Mouse (Mus musculus) limb, embryonic 11.5 days (tissue): ENCODE measurements around the gene Muc13. TPM values are rescaled to one million over a fixed set of nuclear protein-coding genes. Genes with fewer than 3 reads are reported as not detected.

Experiments used
- ATAC-seq: fragments of 200-750 bp; cut with Nextera tagmentation; 2 replicates; pipeline ENCODE4 v1.8.0; 2017; ENCODE audit warnings: low read depth; ENCODE audit not compliant: insufficient number of reproducible peaks, low FRiP score, low TSS enrichment
- DNase-seq: peaks from one replicate; pipeline ENCODE4 v3.0.0-alpha.2; 2015; ENCODE audit warnings: low spot score
- H3K27ac ChIP-seq: fragments of 300-500 bp; sonication (generic); replicated peaks from 2 replicates; pipeline ENCODE4 v1.5.1; 2014; ENCODE audit warnings: low read depth, mild to moderate bottlenecking, low read length
- H3K27me3 ChIP-seq: fragments of 300-500 bp; sonication (generic); 2 replicates; pipeline ENCODE4 v1.6.1; 2014; ENCODE audit warnings: mild to moderate bottlenecking, low read length, mixed read lengths; ENCODE audit not compliant: control insufficient read depth, insufficient read depth
- H3K36me3 ChIP-seq: fragments of 300-500 bp; sonication (generic); 2 replicates; pipeline ENCODE4 v1.6.1; 2014; ENCODE audit warnings: mild to moderate bottlenecking, low read length, moderate library complexity, mixed read lengths; ENCODE audit not compliant: control insufficient read depth, insufficient read depth
- H3K4me1 ChIP-seq: fragments of 300-500 bp; sonication (generic); 2 replicates; pipeline ENCODE4 v1.6.1; 2014; ENCODE audit warnings: low read length, mixed read lengths; ENCODE audit not compliant: control insufficient read depth, insufficient read depth
- H3K4me2 ChIP-seq: fragments of 300-500 bp; sonication (generic); 2 replicates; pipeline ENCODE4 v1.6.1; 2014; ENCODE audit warnings: low read depth, mild to moderate bottlenecking, moderate library complexity; ENCODE audit not compliant: severe bottlenecking
- H3K4me3 ChIP-seq: fragments of 300-500 bp; sonication (generic); 2 replicates; pipeline ENCODE4 v1.5.1; 2014; ENCODE audit warnings: low read depth, low read length
- H3K9ac ChIP-seq: fragments of 300-500 bp; sonication (generic); 2 replicates; pipeline ENCODE4 v1.6.1; 2014; ENCODE audit warnings: mild to moderate bottlenecking, low read length
- H3K9me3 ChIP-seq: fragments of 300-500 bp; sonication (generic); 2 replicates; pipeline ENCODE4 v1.6.1; 2016; ENCODE audit warnings: low read length; ENCODE audit not compliant: control insufficient read depth
- WGBS: fragments of 180-500 bp; shearing (Covaris S2); extraction: QIAGEN DNeasy Blood & Tissue Kit; methylation state at CpG from one replicate; pipeline ENCODE4 v1.1.7; 2014; 5-methylcytosine and 5-hydroxymethylcytosine counted together
- polyA plus RNA-seq: library from polyadenylated mRNA; unstranded; fragments of >200 nt; fragmentation: Nextera tagmentation; extraction: Ambion mirVana; gene quantifications from 2 replicates; pipeline ENCODE4 v1.2.1, GENCODE M21; 2014

The Muc13 gene
- polyA plus RNA-seq, 1 experiment from 2014 or later, result 0.15 TPM

- 84% methylated on average over 8 of the region's 8 CpGs for WGBS
- Histone ChIP-seq H3K36me3 (no peaks in the 10 kb centered on the region), H3K4me3 (no peak overlapping the region), H3K9me3 (no peaks in the 10 kb centered on the region), H3K4me1 (no peaks in the 10 kb centered on the region), H3K27ac (no peak overlapping the region), H3K4me2 (no peak overlapping the region), H3K9ac (no peak overlapping the region), H3K27me3 (no peaks in the 10 kb centered on the region)
- ATAC-seq (no peak), DNase-seq (no peak)
Measured at GRCm38 (mm10) chr16:33752904-33753578, 40.8 kb upstream of the Muc13 start.

GRCm38 (mm10) chr16:33755293-33755692 is 38.5 kb upstream of the Muc13 start:
- WGBS, result 83% methylated on average over 8 of the region's 8 CpGs
- Histone ChIP-seq H3K27me3 (no peaks in the 10 kb centered on the region), H3K4me1 (no peaks in the 10 kb centered on the region), H3K9me3 (no peaks in the 10 kb centered on the region), H3K4me2 (no peak overlapping the region), H3K36me3 (no peaks in the 10 kb centered on the region), H3K9ac (no peak overlapping the region), H3K4me3 (no peak overlapping the region), H3K27ac (no peak overlapping the region)
- ATAC-seq, result no peak
- no peak for DNase-seq

GRCm38 (mm10) chr16:33755961-33756360 is 37.9 kb upstream of the Muc13 start:
- ATAC-seq (no peak), DNase-seq (no peak)
- H3K9me3 ChIP-seq, result no peaks in the 10 kb centered on the region
- H3K27me3 ChIP-seq, result no peaks in the 10 kb centered on the region
- no peak overlapping the region for H3K27ac ChIP-seq
- whole genome bisulfite sequencing, result 69% methylated on average over 16 of the region's 16 CpGs
- no peak overlapping the region for H3K9ac ChIP-seq
- H3K4me3 ChIP-seq, result no peak overlapping the region
- H3K36me3 ChIP-seq, result no peaks in the 10 kb centered on the region
- H3K4me1 ChIP-seq, result no peaks in the 10 kb centered on the region
- no peak overlapping the region for H3K4me2 ChIP-seq

- Histone ChIP-seq H3K27ac (no peak overlapping the region), H3K4me1 (no peaks in the 10 kb centered on the region), H3K4me3 (no peak overlapping the region), H3K9ac (no peak overlapping the region), H3K36me3 (no peaks in the 10 kb centered on the region), H3K9me3 (no peaks in the 10 kb centered on the region), H3K27me3 (no peaks in the 10 kb centered on the region), H3K4me2 (no peak overlapping the region)
- ATAC-seq (no peak), DNase-seq (no peak)
- WGBS, result 69% methylated on average over 6 of the region's 6 CpGs
Measured at GRCm38 (mm10) chr16:33756396-33756795, 37.4 kb upstream of the Muc13 start.

- no peak overlapping the region for H3K4me3 ChIP-seq
- no peaks in the 10 kb centered on the region for H3K4me1 ChIP-seq
- no peak overlapping the region for H3K9ac ChIP-seq
- H3K27me3 ChIP-seq, result no peaks in the 10 kb centered on the region
- no peak for ATAC-seq
- no peak overlapping the region for H3K4me2 ChIP-seq
- no peaks in the 10 kb centered on the region for H3K9me3 ChIP-seq
- DNase-seq, result no peak
- H3K27ac ChIP-seq, result no peak overlapping the region
- WGBS, result 98% methylated on average over 6 of the region's 7 CpGs
- no peaks in the 10 kb centered on the region for H3K36me3 ChIP-seq
Measured at GRCm38 (mm10) chr16:33759207-33759606, 34.6 kb upstream of the Muc13 start.

GRCm38 (mm10) chr16:33760542-33760941 is 33.3 kb upstream of the Muc13 start:
- DNase-seq, result no peak
- Histone ChIP-seq H3K27me3 (no peaks in the 10 kb centered on the region), H3K4me2 (no peak overlapping the region), H3K36me3 (no peaks in the 10 kb centered on the region), H3K4me1 (no peaks in the 10 kb centered on the region), H3K4me3 (no peak overlapping the region), H3K9me3 (no peaks in the 10 kb centered on the region), H3K27ac (no peak overlapping the region), H3K9ac (no peak overlapping the region)
- WGBS, result 45% methylated on average over 5 of the region's 5 CpGs
- no peak for ATAC-seq

- WGBS, result 78% methylated on average over 11 of the region's 11 CpGs
- DNase-seq (no peak), ATAC-seq (no peak)
- Histone ChIP-seq H3K9ac (no peak overlapping the region), H3K4me1 (no peaks in the 10 kb centered on the region), H3K27ac (no peak overlapping the region), H3K27me3 (no peaks in the 10 kb centered on the region), H3K4me2 (no peak overlapping the region), H3K9me3 (no peaks in the 10 kb centered on the region), H3K36me3 (no peaks in the 10 kb centered on the region), H3K4me3 (no peak overlapping the region)
Measured at GRCm38 (mm10) chr16:33760996-33761395, 32.8 kb upstream of the Muc13 start.

GRCm38 (mm10) chr16:33764501-33765193 is 29.2 kb upstream of the Muc13 start:
- H3K36me3 ChIP-seq, result no peaks in the 10 kb centered on the region
- no peak overlapping the region for H3K27ac ChIP-seq
- no peak overlapping the region for H3K4me3 ChIP-seq
- no peak for DNase-seq
- no peak overlapping the region for H3K9ac ChIP-seq
- ATAC-seq, result no peak
- H3K4me1 ChIP-seq, result no peaks in the 10 kb centered on the region
- 70% methylated on average over 12 of the region's 12 CpGs for WGBS
- no peak overlapping the region for H3K4me2 ChIP-seq
- no peaks in the 10 kb centered on the region for H3K9me3 ChIP-seq
- H3K27me3 ChIP-seq, result no peaks in the 10 kb centered on the region
